Mouse (Mus musculus) ovary, postnatal 36 days (tissue): Measurements from ENCODE around the gene Slc26a3.

Experiments used
- DNase-seq: peaks from one replicate; pipeline ENCODE4 v3.0.0; 2022; ENCODE audit warnings: low spot score, mixed read lengths

The Slc26a3 gene

DNA sequence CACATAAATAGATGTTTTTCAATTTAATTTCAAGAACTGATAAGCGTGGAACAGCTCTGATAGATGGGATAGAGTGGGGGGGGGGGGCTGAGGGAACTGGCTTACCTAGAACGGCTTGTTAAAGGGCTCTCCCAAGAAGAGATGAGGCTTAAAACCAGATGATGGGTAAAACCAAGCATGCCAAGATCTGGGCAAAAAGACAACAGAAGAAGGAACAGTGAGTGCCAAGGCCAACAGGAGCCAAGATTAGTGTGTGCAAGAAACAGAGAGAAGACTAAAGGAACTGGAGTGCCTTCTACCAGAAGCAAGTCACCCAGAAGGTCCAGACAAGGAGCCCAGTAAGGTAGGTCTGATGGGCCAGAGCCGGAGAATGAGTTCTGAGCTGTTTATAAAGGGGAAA lies at the start of gene Slc26a3:
TSS of gene Slc26a3 (plus strand) at position 301 of the 400 bp plus-strand sequence.
- DNase-seq: no peak

DNA sequence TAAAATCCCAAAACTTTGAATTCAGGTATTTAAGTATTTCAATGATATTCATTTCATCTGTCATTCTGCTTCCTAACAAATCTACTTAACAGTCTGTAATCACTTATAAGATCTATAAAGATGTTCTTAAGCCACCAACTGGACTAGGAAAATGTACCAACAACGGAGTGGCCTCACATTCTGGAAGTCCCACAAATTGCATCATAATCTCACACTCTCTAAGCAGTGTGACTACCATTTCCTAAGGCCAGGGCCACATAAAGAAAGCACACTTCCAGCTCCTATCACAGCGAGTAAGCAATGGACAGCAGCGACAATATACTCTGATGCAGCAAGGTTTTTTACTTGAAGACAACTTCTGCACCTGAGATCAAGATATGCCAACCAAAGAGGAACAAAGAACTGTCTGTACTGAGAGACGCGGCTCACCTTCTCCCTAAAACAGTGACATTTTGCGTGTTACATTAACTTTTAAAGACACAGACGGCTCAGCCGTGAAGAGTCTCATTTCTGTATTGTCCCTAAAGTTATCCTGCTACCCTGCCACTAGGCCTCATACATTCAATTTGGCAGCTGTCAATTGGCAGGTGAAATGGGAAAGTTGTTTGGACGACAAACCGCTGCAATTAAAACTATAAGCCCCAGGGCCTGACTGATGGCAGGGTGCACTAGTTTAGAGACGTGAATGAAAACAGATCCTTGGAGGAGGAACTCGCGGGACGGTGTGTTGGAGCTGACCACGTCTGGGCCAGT lies 40.3 kb upstream of the Slc26a3 start:
- DNase-seq: no peak

GRCm38 (mm10) chr12:31350944-31351928 lies 39.4 kb upstream of the Slc26a3 start, which contains the start of gene Dld:
Gene Dld (minus strand): TSS chr12:31351453.
- peak; percentile 95 for DNase-seq

DNA sequence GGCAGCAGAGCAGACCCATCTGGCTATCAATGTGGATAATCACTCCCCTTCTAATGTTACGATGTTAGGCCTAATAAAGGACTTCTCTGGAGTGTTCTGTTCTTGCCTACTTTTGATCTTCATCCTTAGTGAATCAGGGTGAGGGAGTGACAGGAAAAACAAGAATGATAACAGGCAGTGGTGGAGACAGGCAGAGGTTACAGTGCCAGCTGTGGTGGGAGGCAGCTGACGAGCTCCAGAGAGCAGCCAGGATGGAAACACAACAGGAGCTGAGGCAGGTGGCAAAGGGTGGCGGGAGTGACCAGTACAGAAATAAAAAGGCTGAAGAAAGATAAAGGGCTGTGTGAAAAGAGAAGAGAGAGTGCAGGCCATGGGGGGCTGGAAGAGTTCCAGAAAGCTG lies 24.2 kb upstream of the Slc26a3 start:
- DNase-seq: no peak

DNA sequence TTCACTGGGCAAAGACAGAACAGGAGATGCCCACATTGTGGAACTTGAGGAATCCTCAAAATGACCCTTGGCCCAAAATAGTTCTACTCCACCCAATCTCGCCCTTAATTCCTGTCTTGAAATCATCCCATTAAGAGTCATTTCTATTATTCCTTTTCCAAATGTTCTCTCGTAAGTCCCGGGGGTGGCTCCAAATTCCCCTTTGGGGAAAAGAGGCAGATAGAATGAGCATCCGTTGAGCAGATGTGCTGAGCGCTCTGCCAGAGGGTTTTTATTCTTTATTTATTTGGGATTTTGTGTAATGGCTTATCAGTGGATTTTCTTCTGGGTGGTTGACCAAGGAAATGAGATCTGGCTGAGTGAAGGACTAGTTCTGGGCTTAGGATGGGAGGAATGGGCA lies 22.9 kb upstream of the Slc26a3 start:
- DNase-seq: no peak

DNA sequence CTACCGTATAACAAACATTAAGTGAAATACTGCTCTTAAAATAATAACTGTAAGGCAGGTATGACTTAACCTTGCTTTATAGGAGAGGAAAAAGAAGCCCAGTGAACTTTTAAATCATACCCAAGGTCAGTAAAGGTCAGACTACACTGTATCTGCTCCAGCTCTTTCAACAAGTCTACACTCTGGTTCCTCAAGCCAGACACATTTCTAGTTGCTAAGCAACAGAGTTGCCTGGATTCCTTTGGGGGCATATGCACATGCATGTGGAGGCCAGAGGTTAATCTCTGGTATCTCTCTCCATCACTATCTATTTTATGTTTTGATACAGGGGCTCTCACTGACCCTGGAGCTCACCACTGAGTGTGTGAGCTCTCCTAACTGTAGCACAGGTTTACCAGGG lies 21.6 kb upstream of the Slc26a3 start:
- no peak for DNase-seq

DNA sequence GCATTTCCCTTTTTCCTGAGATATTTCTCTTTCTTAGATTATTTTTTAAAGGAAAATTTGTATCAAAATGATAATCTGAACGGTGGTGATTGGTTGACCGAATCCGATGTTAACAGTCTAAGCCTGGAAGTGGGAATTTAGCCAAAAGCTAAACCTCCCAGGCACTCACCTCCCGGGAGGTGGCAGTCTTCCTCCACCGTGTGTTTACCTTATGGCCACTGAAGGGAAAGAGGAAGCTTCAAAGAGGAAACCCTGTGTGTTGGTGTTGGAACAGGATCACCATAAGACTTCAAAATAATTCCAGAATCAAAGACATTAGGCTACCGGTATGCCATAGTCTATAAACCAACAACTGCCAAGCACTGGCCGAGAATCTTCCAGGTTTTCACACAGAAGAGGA lies 21.0 kb upstream of the Slc26a3 start:
- DNase-seq: no peak

DNA sequence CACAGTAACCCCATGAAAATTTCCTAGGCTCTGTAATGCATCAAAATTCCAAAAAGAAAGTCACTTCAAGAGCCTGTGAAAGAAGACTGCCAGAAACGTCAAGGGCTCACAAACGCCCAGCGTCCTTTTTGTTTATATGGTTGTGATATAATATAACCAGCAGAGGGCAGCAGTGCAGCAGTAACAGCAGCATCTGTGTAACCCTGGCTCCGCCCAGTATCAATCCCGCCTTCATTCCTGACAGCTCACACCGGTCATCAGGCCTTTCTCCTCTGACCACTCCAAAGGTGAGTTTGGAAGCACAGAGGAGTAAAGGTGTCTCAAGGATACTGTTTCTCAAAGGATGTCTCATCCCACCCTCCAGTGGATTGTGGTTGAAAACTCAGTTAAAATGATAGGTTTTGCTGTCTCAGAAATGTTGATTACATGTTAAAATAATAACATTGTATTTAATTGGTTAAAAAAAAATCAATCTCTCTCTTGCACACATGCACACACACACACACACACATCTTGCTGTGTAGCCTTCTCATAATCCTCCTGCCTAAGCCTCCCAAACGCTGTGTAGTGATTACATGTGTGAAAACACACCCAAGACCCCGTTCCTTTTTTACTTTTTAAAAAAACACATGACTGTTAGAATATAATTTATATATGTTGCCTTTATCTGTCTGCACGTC lies 15.9 kb upstream of the Slc26a3 start:
- peak; percentile 36 for DNase-seq

GRCm38 (mm10) chr12:31375283-31375615 lies 15.4 kb upstream of the Slc26a3 start:
- DNase-seq: no peak

DNA sequence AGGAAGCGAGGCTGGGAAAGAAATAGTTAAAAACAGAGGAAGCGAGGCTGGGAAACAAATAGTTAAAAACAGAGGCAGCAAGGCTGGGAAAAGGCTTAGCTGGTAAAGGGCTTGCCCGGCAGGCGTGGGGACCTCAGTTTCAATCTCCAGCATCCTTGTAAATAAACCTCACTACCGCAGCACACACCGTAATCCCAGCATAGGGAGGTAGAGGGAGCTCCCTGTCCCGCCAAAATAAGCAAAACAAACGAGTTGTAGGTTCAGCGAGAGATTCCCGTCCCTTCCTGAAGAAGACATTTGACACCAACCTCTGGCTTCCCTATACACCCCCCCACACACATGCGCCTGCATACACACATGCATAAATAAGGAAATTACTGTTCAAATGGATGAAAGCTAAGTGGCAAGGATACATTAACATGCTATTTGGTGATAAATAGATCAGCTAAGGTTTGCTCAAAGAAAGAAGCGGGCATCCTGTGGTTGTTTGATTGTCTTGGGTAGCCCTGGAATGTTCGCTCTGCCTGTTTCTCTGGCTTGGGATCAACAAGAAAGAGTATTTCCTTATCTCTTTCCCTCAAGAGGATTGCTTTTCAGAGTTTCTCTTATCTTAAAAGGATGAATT lies 14.2 kb upstream of the Slc26a3 start:
- DNase-seq: no peak

- DNase-seq: no peak
Observed at GRCm38 (mm10) chr12:31377241-31377640, 13.4 kb upstream of the Slc26a3 start.

GRCm38 (mm10) chr12:31380878-31381277 lies 9.8 kb upstream of the Slc26a3 start:
- DNase-seq: no peak

DNA sequence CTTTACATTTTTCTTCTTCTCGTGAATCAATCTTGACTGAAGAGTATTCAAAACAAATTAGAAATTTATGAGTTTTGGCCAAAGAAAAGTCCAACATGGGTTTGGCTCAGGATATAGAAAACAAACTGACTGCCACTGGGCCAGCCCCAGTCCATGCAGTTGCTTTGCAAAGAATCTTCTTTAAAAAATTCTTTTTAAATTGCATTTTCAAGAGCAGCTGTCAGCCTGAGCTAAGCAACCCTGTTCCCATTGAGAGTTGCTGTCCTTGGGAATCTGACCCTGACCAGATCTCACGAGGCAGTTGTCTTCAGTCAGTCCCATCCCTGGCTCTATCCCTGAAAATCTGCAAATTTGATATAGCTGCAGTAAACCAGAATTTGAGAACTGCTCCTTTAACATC lies 8.2 kb upstream of the Slc26a3 start:
- no peak for DNase-seq

DNA sequence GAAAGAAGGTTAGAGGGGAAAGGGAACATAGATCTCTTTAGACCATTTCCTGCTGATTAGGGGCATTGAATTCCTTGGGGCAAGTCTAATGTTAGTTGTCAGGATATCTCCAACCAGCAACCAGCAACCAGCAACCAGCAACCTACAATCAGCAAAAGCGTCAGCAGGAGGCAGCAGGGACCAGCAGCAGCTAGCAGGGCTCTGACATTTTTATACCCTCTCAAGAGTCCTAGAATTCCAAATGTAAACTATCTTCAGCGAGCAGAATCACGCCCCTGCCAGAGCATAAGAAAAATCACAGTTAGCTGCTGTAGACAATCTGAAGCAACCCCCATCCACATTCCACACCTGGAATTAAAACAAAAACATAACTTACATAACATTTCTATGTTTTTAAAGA lies 3.4 kb upstream of the Slc26a3 start:
- DNase-seq: no peak

- DNase-seq: no peak
Observed at GRCm38 (mm10) chr12:31391696-31392095, 1.0 kb downstream of the Slc26a3 start.

DNA sequence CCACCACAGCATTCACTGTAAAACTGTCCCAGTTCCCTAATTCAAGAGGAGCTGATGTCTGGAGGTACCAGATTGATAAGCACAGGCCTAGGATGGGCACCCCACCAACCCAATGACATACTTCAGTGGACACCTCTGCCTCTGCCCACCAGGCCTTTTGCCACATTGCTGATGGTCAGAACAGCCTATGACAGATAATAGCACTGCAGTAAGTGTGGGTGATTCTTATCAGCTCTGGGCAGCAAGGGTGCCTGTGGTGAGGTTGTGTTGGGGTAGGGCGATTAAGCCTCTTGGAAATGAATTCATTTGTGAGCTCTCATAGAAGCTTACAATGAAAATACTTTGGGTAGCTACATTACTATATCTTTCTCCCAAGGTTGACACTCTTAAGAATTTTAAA lies 5.2 kb downstream of the Slc26a3 start:
- no peak for DNase-seq

DNA sequence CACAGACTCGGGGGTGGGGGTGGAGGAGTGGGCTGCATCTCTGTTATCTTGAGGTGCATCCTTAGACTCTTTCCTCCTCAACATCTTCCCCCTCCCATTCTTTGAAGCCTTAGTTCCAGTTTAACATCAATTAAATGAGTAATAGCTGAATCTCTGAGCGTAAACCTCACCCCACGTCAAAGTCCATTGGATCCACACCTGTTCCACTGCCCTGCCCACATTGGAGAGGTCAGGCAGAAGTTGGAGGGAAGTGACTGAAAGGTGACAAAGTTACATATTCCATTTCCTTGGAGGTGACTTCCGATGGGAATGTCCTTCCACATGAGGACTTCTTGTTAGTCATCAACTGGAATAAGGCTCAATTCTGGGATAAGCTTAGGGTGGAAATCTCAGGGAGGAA lies 7.0 kb downstream of the Slc26a3 start:
- no peak for DNase-seq

DNA sequence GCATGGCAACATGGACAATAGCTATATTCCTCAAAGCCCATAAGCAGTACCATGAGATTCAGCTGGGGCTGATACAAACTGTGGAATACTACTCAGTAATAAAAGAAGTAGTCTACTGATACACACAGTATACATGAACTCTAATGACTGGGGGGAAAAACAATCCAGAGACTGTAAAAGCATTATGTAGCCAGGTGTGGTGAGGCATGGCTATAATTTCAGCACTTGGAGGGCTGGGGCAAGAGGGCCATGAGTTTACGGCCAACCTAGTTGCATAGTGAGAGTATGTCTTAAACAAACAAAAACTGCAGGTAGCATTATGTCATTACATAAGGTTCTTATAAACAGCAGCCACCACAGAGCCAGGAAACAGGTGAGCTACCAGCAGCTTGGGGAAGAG lies 10.2 kb downstream of the Slc26a3 start:
- no peak for DNase-seq

DNA sequence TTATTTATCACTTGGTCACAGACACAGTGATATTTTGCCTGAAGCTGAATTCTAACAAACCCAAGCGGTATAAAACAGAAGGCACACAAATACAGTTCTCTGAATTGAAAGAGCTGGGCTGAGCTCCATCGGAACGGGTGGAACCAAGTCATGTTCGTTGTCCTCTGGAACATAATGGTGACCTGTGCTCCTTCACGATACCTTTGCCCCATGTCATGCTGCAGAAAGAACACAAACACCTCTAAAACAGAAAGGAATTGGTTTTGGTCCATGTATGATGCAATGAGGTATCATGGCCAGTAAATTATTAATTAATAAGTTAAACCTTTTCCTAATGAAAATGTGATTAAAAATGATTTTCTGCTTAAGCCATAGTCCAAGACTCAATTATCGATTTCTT lies 11.3 kb downstream of the Slc26a3 start:
- DNase-seq: no peak

GRCm38 (mm10) chr12:31404575-31405240 lies 14.0 kb downstream of the Slc26a3 start:
- no peak for DNase-seq

DNA sequence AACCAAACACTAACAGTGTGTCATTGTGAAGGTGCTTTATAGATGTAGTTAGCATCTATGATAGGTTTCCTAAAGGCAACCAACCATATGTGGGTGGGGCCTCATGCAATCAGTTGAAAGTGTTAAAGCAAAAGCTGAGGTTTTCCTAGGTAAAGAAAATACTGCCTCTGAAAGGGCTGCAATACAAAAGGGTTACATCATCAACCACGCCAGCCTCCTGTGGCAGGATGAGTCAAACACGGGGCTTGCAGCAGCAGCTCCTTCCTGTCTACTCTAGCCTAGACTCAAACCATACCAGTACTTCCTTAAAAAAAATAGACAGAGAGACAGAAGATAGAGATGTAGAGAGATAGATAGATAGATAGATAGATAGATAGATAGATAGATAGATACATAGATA lies 25.3 kb downstream of the Slc26a3 start:
- DNase-seq: no peak
